In the genomic region with DNA sequence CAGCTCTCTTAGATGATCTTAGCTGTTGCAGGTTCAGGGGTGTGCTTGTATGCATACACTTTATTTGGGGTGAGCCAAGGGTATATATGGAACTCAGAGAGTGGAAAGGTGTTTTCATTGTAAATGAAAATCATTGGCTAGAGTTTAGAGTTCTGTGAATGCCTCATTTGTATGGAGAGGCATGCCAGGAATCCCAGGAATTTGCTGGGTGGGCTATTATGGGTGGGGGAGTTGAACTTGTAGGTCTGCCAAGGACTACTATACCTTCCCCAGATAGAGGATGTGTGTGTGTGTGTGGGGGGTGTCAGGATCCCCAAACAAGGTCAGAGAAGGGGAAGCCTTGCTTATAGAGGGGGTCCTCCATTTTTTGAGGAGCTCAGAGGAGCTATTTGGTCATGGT, we compare ENCODE assay signal across 24 mouse cellular contexts. TPM values are rescaled to one million over a fixed set of nuclear protein-coding genes. Genes with fewer than 3 reads are reported as not detected.
"Had no signal": no experiment of that assay in that cellular context is flagged by ENCODE, and none has a peak within 500 bp of the region (broad histone marks: within the 10 kb centered on the region; RNA-seq: fewer than 3 reads in every experiment).

No protein-coding gene starts in this region.

- ATAC-seq: liver, embryonic 12.5 days; midbrain, embryonic 15.5 days had no signal

- H3K27me3 ChIP-seq: limb, embryonic 15.5 days; liver, embryonic 12.5 days; liver, embryonic 15.5 days; lung, embryonic 15.5 days; midbrain, embryonic 12.5 days; midbrain, embryonic 15.5 days; neural tube, embryonic 12.5 days; neural tube, embryonic 15.5 days had no signal

- H3K36me3 ChIP-seq: limb, embryonic 15.5 days; liver, embryonic 12.5 days; liver, embryonic 15.5 days; lung, embryonic 15.5 days; midbrain, embryonic 12.5 days; midbrain, embryonic 15.5 days; neural tube, embryonic 12.5 days; neural tube, embryonic 15.5 days had no signal

- H3K27ac ChIP-seq: limb, embryonic 15.5 days; liver, embryonic 12.5 days; liver, embryonic 15.5 days; lung, embryonic 15.5 days; midbrain, embryonic 12.5 days; midbrain, embryonic 15.5 days; neural tube, embryonic 12.5 days; neural tube, embryonic 15.5 days; stomach, postnatal 0 days had no signal

- H3K4me1 ChIP-seq: limb, embryonic 15.5 days; liver, embryonic 12.5 days; liver, embryonic 15.5 days; lung, embryonic 15.5 days; midbrain, embryonic 12.5 days; midbrain, embryonic 15.5 days; neural tube, embryonic 12.5 days; neural tube, embryonic 15.5 days had no signal

- H3K9ac ChIP-seq: limb, embryonic 15.5 days; liver, embryonic 12.5 days; liver, embryonic 15.5 days; lung, embryonic 15.5 days; midbrain, embryonic 12.5 days; midbrain, embryonic 15.5 days; neural tube, embryonic 12.5 days; neural tube, embryonic 15.5 days had no signal

- DNase-seq: kidney, adult 11 months; kidney, adult 8-10 months; kidney, postnatal 10 days; kidney, postnatal 4 days; lung, adult 18-20 months; lung, postnatal 10 days; lung, postnatal 4 days; right cerebral cortex, adult 18-20 months; right cerebral cortex, postnatal 14 days; right cerebral cortex, postnatal 4 days; thymus, adult 2 months; thymus, postnatal 14 days; thymus, postnatal 4 days had no signal

- H3K9me3 ChIP-seq: limb, embryonic 15.5 days; liver, embryonic 12.5 days; liver, embryonic 15.5 days; lung, embryonic 15.5 days; midbrain, embryonic 12.5 days; midbrain, embryonic 15.5 days; neural tube, embryonic 12.5 days; neural tube, embryonic 15.5 days had no signal

- H3K4me3 ChIP-seq: limb, embryonic 15.5 days; liver, embryonic 12.5 days; liver, embryonic 15.5 days; lung, embryonic 15.5 days; midbrain, embryonic 12.5 days; midbrain, embryonic 15.5 days; neural tube, embryonic 12.5 days; neural tube, embryonic 15.5 days had no signal

- H3K4me2 ChIP-seq: limb, embryonic 15.5 days; liver, embryonic 12.5 days; liver, embryonic 15.5 days; lung, embryonic 15.5 days; midbrain, embryonic 12.5 days; midbrain, embryonic 15.5 days; neural tube, embryonic 12.5 days; neural tube, embryonic 15.5 days had no signal

RNA-seq across cellular contexts. Expression of gene A2m, which starts 27.3 kb away (rescaled TPM):
- total RNA-seq: megakaryocyte progenitor cell, adult 5-6 weeks; megakaryocyte-erythroid progenitor cell, adult 5-6 weeks had no signal
